Mouse (Mus musculus): Measurements from ENCODE around the gene Slc39a9. TPM values are rescaled to one million over a fixed set of nuclear protein-coding genes. Genes with fewer than 3 reads are reported as not detected.

The Slc39a9 gene
- polyA plus RNA-seq (2014; fragmentation: Illumina TruSeq; extraction: RNeasy Lipid Tissue Mini Kit (QIAGEN cat#74804); ENCODE audit: low read depth, low replicate concordance), result 29.2 TPM

GRCm38 (mm10) chr12:80643693-80644505, at the start of gene Slc39a9, which contains the start of gene Erh:
TSS of gene Slc39a9 (plus strand) at chr12:80643883.
TSS of gene Erh (minus strand) at chr12:80644341.

GRCm38 (mm10) chr12:80692269-80692972, 48.7 kb downstream of the Slc39a9 start, which contains the start of gene Plekhd1:
TSS of gene Plekhd1 (plus strand) at chr12:80692591.

Other genes starting within 250 kb of the Slc39a9 start
- gene Dcaf5, start 207.3 kb upstream of the Slc39a9 start, polyA plus RNA-seq (2014; fragmentation: Illumina TruSeq; extraction: RNeasy Lipid Tissue Mini Kit (QIAGEN cat#74804); ENCODE audit: low read depth, low replicate concordance), result 27.1 TPM
- 14.0 TPM for gene Exd2, start 180.8 kb upstream of the Slc39a9 start, polyA plus RNA-seq (2014; fragmentation: Illumina TruSeq; extraction: RNeasy Lipid Tissue Mini Kit (QIAGEN cat#74804); ENCODE audit: low read depth, low replicate concordance)
- gene Galnt16, start 125.6 kb upstream of the Slc39a9 start, polyA plus RNA-seq (2014; fragmentation: Illumina TruSeq; extraction: RNeasy Lipid Tissue Mini Kit (QIAGEN cat#74804); ENCODE audit: low read depth, low replicate concordance), result 6.1 TPM
- 70.2 TPM for gene Erh, start 458 bp downstream of the Slc39a9 start, polyA plus RNA-seq (2014; fragmentation: Illumina TruSeq; extraction: RNeasy Lipid Tissue Mini Kit (QIAGEN cat#74804); ENCODE audit: low read depth, low replicate concordance)
- 6.8 TPM for gene Plekhd1, start 48.7 kb downstream of the Slc39a9 start, polyA plus RNA-seq (2014; fragmentation: Illumina TruSeq; extraction: RNeasy Lipid Tissue Mini Kit (QIAGEN cat#74804); ENCODE audit: low read depth, low replicate concordance)
- gene Ccdc177, start 116.8 kb downstream of the Slc39a9 start, polyA plus RNA-seq (2014; fragmentation: Illumina TruSeq; extraction: RNeasy Lipid Tissue Mini Kit (QIAGEN cat#74804); ENCODE audit: low read depth, low replicate concordance), result not detected
- 38.5 TPM for gene Susd6, start 146.6 kb downstream of the Slc39a9 start, polyA plus RNA-seq (2014; fragmentation: Illumina TruSeq; extraction: RNeasy Lipid Tissue Mini Kit (QIAGEN cat#74804); ENCODE audit: low read depth, low replicate concordance)

All from adipose tissue, adult 10 weeks (tissue).